Mouse (Mus musculus) kidney, embryonic 14.5 days (tissue): ENCODE results near the gene Gpbp1l1. TPM values are rescaled to one million over a fixed set of nuclear protein-coding genes. Genes with fewer than 3 reads are reported as not detected.

Experiments
- ATAC-seq: fragments of 200-750 bp; cut with Nextera tagmentation; 2 replicates; pipeline ENCODE4 v1.8.0; 2017; ENCODE audit warnings: moderate number of reproducible peaks, mild to moderate bottlenecking, moderate TSS enrichment, moderate library complexity; ENCODE audit not compliant: low FRiP score, low TSS enrichment
- H3K27ac ChIP-seq: fragments of 300-500 bp; sonication (generic); 2 replicates; pipeline ENCODE4 v1.5.1; 2014; ENCODE audit warnings: low read depth, mild to moderate bottlenecking, low read length, moderate library complexity, mixed read lengths
- H3K27me3 ChIP-seq: fragments of 300-500 bp; sonication (generic); 2 replicates; pipeline ENCODE4 v1.6.1; 2014; ENCODE audit warnings: mild to moderate bottlenecking, low read length; ENCODE audit not compliant: control insufficient read depth, insufficient read depth
- H3K36me3 ChIP-seq: fragments of 300-500 bp; sonication (generic); 2 replicates; pipeline ENCODE4 v1.6.1; 2014; ENCODE audit warnings: low read length, mixed read lengths; ENCODE audit not compliant: control insufficient read depth, insufficient read depth
- H3K4me1 ChIP-seq: fragments of 300-500 bp; sonication (generic); 2 replicates; pipeline ENCODE4 v1.6.1; 2014; ENCODE audit warnings: low read length, mixed read lengths; ENCODE audit not compliant: control insufficient read depth, insufficient read depth
- H3K4me2 ChIP-seq: fragments of 300-500 bp; sonication (generic); replicated peaks from 2 replicates; pipeline ENCODE4 v1.6.1; 2014; ENCODE audit warnings: low read depth, mild to moderate bottlenecking, low read length
- H3K4me3 ChIP-seq: fragments of 300-500 bp; sonication (generic); 2 replicates; pipeline ENCODE4 v1.5.1; 2014; ENCODE audit warnings: mild to moderate bottlenecking, low read length
- H3K9ac ChIP-seq: fragments of 300-500 bp; sonication (generic); 2 replicates; pipeline ENCODE4 v1.6.1; 2014; ENCODE audit warnings: low read depth, mild to moderate bottlenecking, low read length, moderate library complexity
- H3K9me3 ChIP-seq: fragments of 300-500 bp; sonication (generic); 2 replicates; pipeline ENCODE4 v1.6.1; 2016; ENCODE audit warnings: low read length; ENCODE audit not compliant: control insufficient read depth
- WGBS: fragments of 180-500 bp; shearing (Covaris S2); extraction: QIAGEN DNeasy Blood & Tissue Kit; methylation state at CpG from one replicate; pipeline ENCODE4 v1.1.7; 2014; 5-methylcytosine and 5-hydroxymethylcytosine counted together
- polyA plus RNA-seq: library from polyadenylated mRNA; unstranded; fragments of >200 nt; fragmentation: Nextera tagmentation; extraction: Ambion mirVana; gene quantifications from 2 replicates; pipeline ENCODE4 v1.2.1, GENCODE M21; 2014

Gene Gpbp1l1
- polyA plus RNA-seq, 1 experiment from 2014 or later, result 54.8 TPM

GRCm38 (mm10) chr4:116558151-116558882, 859 bp downstream of the Gpbp1l1 start:
- peak overlapping the region; percentile 82 for H3K4me2 ChIP-seq
- no peak for ATAC-seq
- WGBS, result 3% methylated on average over 15 of the region's 15 CpGs
- H3K4me1 ChIP-seq, result peaks cover 4% of the 10 kb centered on the region; the same call in 1 of the 2 replicates
- H3K9me3 ChIP-seq, result no peaks in the 10 kb centered on the region
- H3K4me3 ChIP-seq, result peak overlapping the region; percentile 90
- H3K36me3 ChIP-seq, result peaks cover 7% of the 10 kb centered on the region
- peak overlapping the region; percentile 93 for H3K27ac ChIP-seq
- no peaks in the 10 kb centered on the region for H3K27me3 ChIP-seq
- peak overlapping the region; percentile 90 for H3K9ac ChIP-seq

- 87% methylated on average over 8 of the region's 8 CpGs for WGBS
Observed at GRCm38 (mm10) chr4:116595793-116596192, 38.3 kb downstream of the Gpbp1l1 start.

GRCm38 (mm10) chr4:116596379-116596778, 38.9 kb downstream of the Gpbp1l1 start, which contains the start of gene Ccdc17:
TSS of gene Ccdc17 (plus strand) at chr4:116596654.
- Histone ChIP-seq H3K9me3 (no peaks in the 10 kb centered on the region), H3K36me3 (peaks cover 44% of the 10 kb centered on the region), H3K4me1 (peaks cover 9% of the 10 kb centered on the region), H3K27me3 (no peaks in the 10 kb centered on the region), H3K9ac (peak within 1 kb of the TSS; percentile 71), H3K4me2 (peak within 1 kb of the TSS; percentile 87), H3K4me3 (peak within 1 kb of the TSS; percentile 58), H3K27ac (peak within 1 kb of the TSS; percentile 64)
- ATAC-seq, result no peak
- 21% methylated on average over 5 of the region's 5 CpGs for WGBS

More at GRCm38 (mm10) chr4:116595793-116596192, 38.3 kb downstream of the Gpbp1l1 start:
- H3K9ac ChIP-seq, result no peak overlapping the region
- no peaks in the 10 kb centered on the region for H3K27me3 ChIP-seq
- no peaks in the 10 kb centered on the region for H3K9me3 ChIP-seq
- no peak for ATAC-seq
- peaks cover 9% of the 10 kb centered on the region for H3K4me1 ChIP-seq
- no peak overlapping the region for H3K4me3 ChIP-seq
- H3K27ac ChIP-seq, result no peak overlapping the region
- H3K4me2 ChIP-seq, result no peak overlapping the region; the same call in 1 of the 2 replicates
- H3K36me3 ChIP-seq, result peaks cover 44% of the 10 kb centered on the region

- peaks cover 9% of the 10 kb centered on the region for H3K4me1 ChIP-seq
- peak overlapping the region; percentile 71 for H3K9ac ChIP-seq
- peak overlapping the region; percentile 58 for H3K4me3 ChIP-seq
- no peaks in the 10 kb centered on the region for H3K9me3 ChIP-seq
- H3K36me3 ChIP-seq, result peaks cover 44% of the 10 kb centered on the region
- peak overlapping the region; percentile 87 for H3K4me2 ChIP-seq
- ATAC-seq, result peak; percentile 96
- H3K27me3 ChIP-seq, result no peaks in the 10 kb centered on the region
- 1% methylated on average over 50 of the region's 50 CpGs for WGBS
- H3K27ac ChIP-seq, result peak overlapping the region; percentile 64
Observed at GRCm38 (mm10) chr4:116596978-116597881, 39.8 kb downstream of the Gpbp1l1 start.

- ATAC-seq, result no peak
- peaks cover 74% of the 10 kb centered on the region for H3K36me3 ChIP-seq
- no peak overlapping the region for H3K9ac ChIP-seq
- 98% methylated on average over 2 of the region's 2 CpGs for WGBS
- no peak overlapping the region for H3K27ac ChIP-seq
- no peaks in the 10 kb centered on the region for H3K9me3 ChIP-seq
- no peak overlapping the region for H3K4me2 ChIP-seq
- no peaks in the 10 kb centered on the region for H3K4me1 ChIP-seq
- H3K4me3 ChIP-seq, result no peak overlapping the region
- no peaks in the 10 kb centered on the region for H3K27me3 ChIP-seq
Observed at GRCm38 (mm10) chr4:116612621-116613020, 55.2 kb downstream of the Gpbp1l1 start.

GRCm38 (mm10) chr4:116615237-116615636, 57.8 kb downstream of the Gpbp1l1 start:
- H3K27ac ChIP-seq, result no peak overlapping the region
- no peak overlapping the region for H3K4me3 ChIP-seq
- no peaks in the 10 kb centered on the region for H3K9me3 ChIP-seq
- H3K36me3 ChIP-seq, result peaks cover 77% of the 10 kb centered on the region
- no peak overlapping the region for H3K9ac ChIP-seq
- H3K4me2 ChIP-seq, result no peak overlapping the region
- H3K4me1 ChIP-seq, result no peaks in the 10 kb centered on the region
- no peak for ATAC-seq
- WGBS, result 98% methylated on average over 2 of the region's 2 CpGs
- H3K27me3 ChIP-seq, result no peaks in the 10 kb centered on the region

- no peak overlapping the region for H3K27ac ChIP-seq
- no peaks in the 10 kb centered on the region for H3K9me3 ChIP-seq
- ATAC-seq, result no peak
- no peak overlapping the region for H3K9ac ChIP-seq
- H3K4me3 ChIP-seq, result no peak overlapping the region
- H3K36me3 ChIP-seq, result peaks cover 36% of the 10 kb centered on the region
- H3K4me1 ChIP-seq, result no peaks in the 10 kb centered on the region; the same call in 1 of the 2 replicates
- WGBS, result 89% methylated on average over 4 of the region's 4 CpGs
- no peaks in the 10 kb centered on the region for H3K27me3 ChIP-seq
- no peak overlapping the region; the same call in 1 of the 2 replicates for H3K4me2 ChIP-seq
Observed at GRCm38 (mm10) chr4:116624831-116625230, 67.4 kb downstream of the Gpbp1l1 start.

- H3K9ac ChIP-seq, result peak overlapping the region; percentile 98
- H3K4me1 ChIP-seq, result no peaks in the 10 kb centered on the region; the same call in 1 of the 2 replicates
- WGBS, result under 1% methylated on average over 53 of the region's 53 CpGs
- ATAC-seq, result peak; percentile 84
- peak overlapping the region; percentile 100 for H3K4me3 ChIP-seq
- no peaks in the 10 kb centered on the region for H3K27me3 ChIP-seq
- H3K4me2 ChIP-seq, result peak overlapping the region; percentile 62
- peak overlapping the region; percentile 97 for H3K27ac ChIP-seq
- H3K36me3 ChIP-seq, result peaks cover 19% of the 10 kb centered on the region; the same call in 1 of the 2 replicates
- H3K9me3 ChIP-seq, result no peaks in the 10 kb centered on the region
Observed at GRCm38 (mm10) chr4:116626658-116627358, 69.3 kb downstream of the Gpbp1l1 start.
